Mouse (Mus musculus): Measurements from ENCODE around the gene Mlh3. TPM values are rescaled to one million over a fixed set of nuclear protein-coding genes. Genes with fewer than 3 reads are reported as not detected.

The Mlh3 gene
- polyA plus RNA-seq (2014; fragmentation: Illumina TruSeq; extraction: RNeasy Lipid Tissue Mini Kit (QIAGEN cat#74804); ENCODE audit: low read depth, low replicate concordance): 29.9 TPM

DNA sequence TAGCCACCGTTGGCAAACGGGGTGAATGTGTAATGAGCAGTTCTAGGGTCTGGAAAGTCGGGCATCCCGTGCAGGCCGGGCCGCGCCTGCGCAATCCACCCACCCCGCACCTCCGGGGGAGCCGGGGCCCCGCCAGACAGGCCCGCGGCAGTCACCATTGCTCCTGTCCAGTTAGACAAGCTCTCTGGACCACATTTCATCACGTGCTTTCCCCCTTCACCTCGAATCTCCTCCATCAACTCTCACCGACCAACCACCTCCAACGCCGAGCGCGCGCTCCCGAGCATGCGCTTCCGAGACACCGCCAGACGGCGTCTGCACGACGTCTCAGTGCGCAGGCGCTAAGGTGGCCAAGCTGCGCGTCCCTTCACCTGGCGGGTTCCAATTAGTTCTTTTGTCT, at the start of gene Mlh3:
Gene Mlh3, minus strand, starts transcription at position 281 of the 400 bp plus-strand sequence.

DNA sequence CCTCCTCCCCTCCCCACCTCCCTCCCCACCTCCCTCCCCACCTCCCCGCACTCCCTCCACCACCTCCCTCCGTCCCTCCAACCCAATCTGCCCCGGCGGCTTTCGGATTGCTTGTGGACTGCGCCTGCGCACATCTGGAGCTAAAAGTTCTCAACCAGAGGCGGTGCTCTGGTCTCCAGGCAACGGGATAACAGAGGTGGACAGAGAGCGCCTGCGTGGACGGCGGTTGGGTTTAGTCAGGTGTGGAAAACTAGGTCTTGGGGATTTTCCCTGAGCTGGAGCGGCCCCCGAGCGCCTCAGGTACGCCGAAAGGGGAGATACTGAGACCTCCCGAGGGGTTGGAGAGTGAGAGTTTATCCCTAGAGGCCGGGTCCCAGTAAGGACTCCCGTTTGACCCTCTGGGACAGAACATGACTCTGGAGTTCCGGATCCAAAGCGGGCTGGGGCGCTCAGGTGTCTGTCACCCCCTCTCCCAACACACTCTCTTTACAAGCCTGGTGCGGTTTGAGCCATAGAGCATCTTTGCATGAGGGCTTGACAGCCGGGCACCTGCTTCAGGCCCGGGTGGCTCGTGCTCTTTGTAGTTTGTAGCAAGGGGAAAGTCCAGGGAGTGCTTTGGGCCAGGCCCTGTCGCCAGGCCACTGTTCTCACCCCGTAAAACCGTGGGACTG, 18.2 kb upstream of the Mlh3 start, which contains the start of gene Zc2hc1c:
Gene Zc2hc1c, plus strand, starts transcription at position 106 of the 671 bp plus-strand sequence.

DNA sequence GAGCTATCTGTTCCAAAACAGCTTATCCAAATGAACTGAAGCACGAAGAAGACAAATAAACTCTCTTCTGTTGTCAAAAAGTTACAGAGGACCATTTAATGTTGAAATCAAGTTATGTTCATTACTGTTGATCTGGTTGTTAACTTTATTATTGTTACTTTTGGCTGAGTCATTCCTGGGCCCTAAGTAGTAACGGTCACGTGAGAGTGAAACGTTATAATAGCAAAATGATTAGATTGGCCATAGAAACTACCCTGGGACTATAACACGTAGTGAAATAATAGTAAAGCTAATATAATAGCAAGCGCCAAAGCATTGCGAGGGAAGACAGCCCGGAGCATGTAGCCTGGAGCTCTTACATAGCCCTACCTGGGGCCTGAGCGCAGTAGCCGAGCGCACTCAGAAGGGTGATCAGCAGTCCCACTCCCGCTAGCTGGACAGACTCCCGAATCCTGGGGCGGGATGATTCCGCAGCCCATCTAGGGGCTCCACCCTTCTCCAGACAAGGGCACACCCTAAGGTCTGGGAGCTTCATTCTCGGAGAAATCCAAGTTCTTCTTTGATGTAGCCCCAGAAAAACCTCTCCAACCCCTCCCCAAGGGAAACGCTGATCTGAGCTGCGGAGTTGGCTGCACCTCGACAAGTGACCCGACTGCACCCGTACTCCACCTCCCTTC, 17.5 kb upstream of the Mlh3 start, which contains the start of gene Acyp1:
Gene Acyp1, minus strand, starts transcription at position 630 of the 677 bp plus-strand sequence.

DNA sequence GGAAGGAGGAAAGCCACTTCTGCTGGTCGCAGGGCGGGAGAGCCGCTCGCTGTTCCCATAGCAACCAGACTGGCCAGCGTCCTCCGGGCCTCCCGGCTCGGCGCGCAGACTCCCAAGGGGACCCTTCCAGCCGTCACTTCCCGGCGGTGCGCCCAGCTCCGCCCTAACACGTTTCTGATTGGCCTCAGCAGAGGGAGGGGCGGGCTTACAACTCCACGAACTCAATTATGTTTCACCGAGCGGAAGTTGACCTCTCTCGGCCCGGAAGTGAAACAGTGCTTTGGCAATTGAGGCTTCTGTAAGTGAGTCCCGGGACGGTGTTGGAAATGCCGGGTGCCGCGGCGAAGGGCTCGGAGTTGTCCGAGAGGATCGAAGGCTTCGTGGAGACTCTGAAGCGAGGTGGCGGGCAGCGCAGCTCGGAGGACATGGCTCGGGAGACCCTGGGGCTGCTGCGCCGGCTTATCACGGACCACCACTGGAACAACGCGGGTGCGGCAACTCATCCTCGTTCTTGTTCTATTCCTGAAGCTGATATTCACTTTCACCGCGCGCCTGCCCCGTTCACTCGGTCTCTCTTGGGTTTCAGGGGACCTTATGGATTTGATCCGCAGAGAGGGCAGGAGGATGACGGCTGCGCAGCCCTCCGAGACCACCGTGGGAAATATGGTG, 51.0 kb downstream of the Mlh3 start, which contains the start of gene Eif2b2:
Gene Eif2b2, plus strand, starts transcription at position 246 of the 669 bp plus-strand sequence.

Other genes with a start within 250 kb of the Mlh3 start
- gene Prox2, start 159.8 kb downstream of the Mlh3 start, polyA plus RNA-seq (2014; fragmentation: Illumina TruSeq; extraction: RNeasy Lipid Tissue Mini Kit (QIAGEN cat#74804); ENCODE audit: low read depth, low replicate concordance): 1.5 TPM
- 373 TPM for gene Dlst, start 159.8 kb downstream of the Mlh3 start, polyA plus RNA-seq (2014; fragmentation: Illumina TruSeq; extraction: RNeasy Lipid Tissue Mini Kit (QIAGEN cat#74804); ENCODE audit: low read depth, low replicate concordance)
- not detected for gene Rps6kl1, start 119.3 kb downstream of the Mlh3 start, polyA plus RNA-seq (2014; fragmentation: Illumina TruSeq; extraction: RNeasy Lipid Tissue Mini Kit (QIAGEN cat#74804); ENCODE audit: low read depth, low replicate concordance)
- not detected for gene Pgf, start 92.8 kb downstream of the Mlh3 start, polyA plus RNA-seq (2014; fragmentation: Illumina TruSeq; extraction: RNeasy Lipid Tissue Mini Kit (QIAGEN cat#74804); ENCODE audit: low read depth, low replicate concordance)
- gene Eif2b2, start 51.1 kb downstream of the Mlh3 start, polyA plus RNA-seq (2014; fragmentation: Illumina TruSeq; extraction: RNeasy Lipid Tissue Mini Kit (QIAGEN cat#74804); ENCODE audit: low read depth, low replicate concordance): 3.2 TPM
- gene Acyp1, start 17.8 kb upstream of the Mlh3 start, polyA plus RNA-seq (2014; fragmentation: Illumina TruSeq; extraction: RNeasy Lipid Tissue Mini Kit (QIAGEN cat#74804); ENCODE audit: low read depth, low replicate concordance): 21.7 TPM
- 3.3 TPM for gene Zc2hc1c, start 18.0 kb upstream of the Mlh3 start, polyA plus RNA-seq (2014; fragmentation: Illumina TruSeq; extraction: RNeasy Lipid Tissue Mini Kit (QIAGEN cat#74804); ENCODE audit: low read depth, low replicate concordance)
- 38.2 TPM for gene Nek9, start 68.8 kb upstream of the Mlh3 start, polyA plus RNA-seq (2014; fragmentation: Illumina TruSeq; extraction: RNeasy Lipid Tissue Mini Kit (QIAGEN cat#74804); ENCODE audit: low read depth, low replicate concordance)
- gene Tmed10, start 104.2 kb upstream of the Mlh3 start, polyA plus RNA-seq (2014; fragmentation: Illumina TruSeq; extraction: RNeasy Lipid Tissue Mini Kit (QIAGEN cat#74804); ENCODE audit: low read depth, low replicate concordance): 246 TPM
- gene Fos, start 203.3 kb upstream of the Mlh3 start, polyA plus RNA-seq (2014; fragmentation: Illumina TruSeq; extraction: RNeasy Lipid Tissue Mini Kit (QIAGEN cat#74804); ENCODE audit: low read depth, low replicate concordance): 13.4 TPM

Data from kidney, adult 10 weeks (tissue).